Mouse (Mus musculus): Measurements from ENCODE around the gene Fam102a. TPM values are rescaled to one million over a fixed set of nuclear protein-coding genes. Genes with fewer than 3 reads are reported as not detected.

Gene Fam102a
- total RNA-seq, 1 experiment, result 11.6 TPM

GRCm38 (mm10) chr2:32607262-32607947 lies 72.3 kb downstream of the Fam102a start:
- DNase-seq (ENCODE audit: low read depth, low spot score), result no peak
- Histone ChIP-seq H3K27ac (ENCODE audit: insufficient read depth, low read depth, low read length, poor library complexity, severe bottlenecking) (no peak overlapping the region), H3K9me3 (ENCODE audit: control insufficient read depth, insufficient read depth, low read depth, low read length) (no peaks in the 10 kb centered on the region), H3K36me3 (ENCODE audit: control insufficient read depth, insufficient read depth, low read length, poor library complexity, severe bottlenecking) (no peaks in the 10 kb centered on the region), H3K9ac (ENCODE audit: insufficient read depth, low read depth, low read length, poor library complexity, severe bottlenecking) (peak overlapping the region; percentile 82), H3K4me3 (ENCODE audit: insufficient read depth in 1 of 2, low read depth in 1 of 2, low read length in 2 of 2, poor library complexity in 1 of 2, severe bottlenecking in 1 of 2) (peak overlapping the region; percentile 84 to 95), H3K4me1 (ENCODE audit: control insufficient read depth in 2 of 2, insufficient read depth in 2 of 2, low read length in 2 of 2, poor library complexity in 1 of 2) (peaks cover 4 to 23% of the 10 kb centered on the region in 2 experiments; a peak in 3 of 4 replicates)
- no peak for TF ChIP-seq ZC3H11A (IDR thresholded peaks at IDR 0.05; ENCODE audit: borderline replicate concordance, low read depth, low read length)
- no peak for TF ChIP-seq MAFK (IDR thresholded peaks at IDR 0.05; ENCODE audit: insufficient read depth, low read depth, low read length)
- TF ChIP-seq ZNF384 (IDR thresholded peaks at IDR 0.05; ENCODE audit: low read depth, low read length), result no peak
- in situ Hi-C loops (cut with MboI; ENCODE audit: low sequenced_read_pairs in 2 of 2, unreplicated experiment in 2 of 2), result no loop called here

DNA sequence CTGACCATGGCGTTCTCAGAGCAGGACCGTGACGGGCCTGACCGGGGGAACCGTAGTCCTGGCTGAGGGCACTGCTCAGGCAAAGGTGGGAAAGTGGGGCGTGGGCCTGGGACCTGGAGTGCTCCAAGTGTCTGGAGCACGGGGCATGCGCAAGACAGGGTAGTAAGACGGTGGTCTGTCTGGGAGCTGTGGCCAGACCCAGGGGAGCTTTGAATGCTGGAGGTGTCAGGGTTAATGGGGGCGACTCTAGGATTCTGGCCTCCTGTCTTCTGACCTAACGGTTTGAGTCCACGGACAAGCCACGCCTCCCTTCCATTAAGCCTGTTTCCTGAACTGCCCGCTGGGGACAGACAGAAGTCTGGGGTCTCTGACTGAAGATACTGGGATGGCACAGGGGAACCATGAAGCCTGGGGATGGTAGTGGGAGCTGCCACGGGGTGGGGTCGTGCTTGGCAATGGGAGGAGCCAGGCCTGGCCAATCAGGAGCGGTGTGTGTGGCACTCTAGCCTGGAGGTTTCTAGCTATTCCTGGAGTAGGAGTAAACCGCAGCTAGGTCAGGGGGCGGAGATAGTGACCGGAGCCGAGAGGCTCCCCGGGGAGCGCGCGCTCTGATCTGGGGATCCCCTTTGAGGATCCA lies 73.1 kb downstream of the Fam102a start:
- Histone ChIP-seq H3K9ac (ENCODE audit: insufficient read depth, low read depth, low read length, poor library complexity, severe bottlenecking) (peak overlapping the region; percentile 31; the same call in 1 of the 2 replicates), H3K27ac (ENCODE audit: insufficient read depth, low read depth, low read length, poor library complexity, severe bottlenecking) (peak overlapping the region; percentile 0; the same call in 1 of the 2 replicates), H3K36me3 (ENCODE audit: control insufficient read depth, insufficient read depth, low read length, poor library complexity, severe bottlenecking) (peaks cover 5% of the 10 kb centered on the region; the same call in 1 of the 2 replicates), H3K4me1 (ENCODE audit: control insufficient read depth in 2 of 2, insufficient read depth in 2 of 2, low read length in 2 of 2, poor library complexity in 1 of 2) (peaks cover 4 to 22% of the 10 kb centered on the region in 2 experiments; a peak in 3 of 4 replicates), H3K9me3 (ENCODE audit: control insufficient read depth, insufficient read depth, low read depth, low read length) (no peaks in the 10 kb centered on the region), H3K4me3 (ENCODE audit: insufficient read depth in 1 of 2, low read depth in 1 of 2, low read length in 2 of 2, poor library complexity in 1 of 2, severe bottlenecking in 1 of 2) (peak overlapping the region; percentile 84 to 95)
- TF ChIP-seq HCFC1 (IDR thresholded peaks at IDR 0.05; ENCODE audit: borderline replicate concordance, insufficient read depth, low read length), result no peak
- no peak for TF ChIP-seq ZC3H11A (IDR thresholded peaks at IDR 0.05; ENCODE audit: borderline replicate concordance, low read depth, low read length)
- no peak for TF ChIP-seq MAFK (IDR thresholded peaks at IDR 0.05; ENCODE audit: insufficient read depth, low read depth, low read length)
- no peak for TF ChIP-seq CHD2 (IDR thresholded peaks at IDR 0.05; ENCODE audit: low read depth, low read length)
- TF ChIP-seq ZNF384 (IDR thresholded peaks at IDR 0.05; ENCODE audit: low read depth, low read length), result no peak
- in situ Hi-C loops (cut with MboI; ENCODE audit: low sequenced_read_pairs in 2 of 2, unreplicated experiment in 2 of 2), result no loop called here
- peak; percentile 57 for DNase-seq (ENCODE audit: low read depth, low spot score)

GRCm38 (mm10) chr2:32608778-32609435 lies 73.8 kb downstream of the Fam102a start:
- in situ Hi-C loops (cut with MboI; ENCODE audit: low sequenced_read_pairs in 2 of 2, unreplicated experiment in 2 of 2), result no loop called here
- Histone ChIP-seq H3K4me1 (ENCODE audit: control insufficient read depth in 2 of 2, insufficient read depth in 2 of 2, low read length in 2 of 2, poor library complexity in 1 of 2) (peaks cover 4 to 22% of the 10 kb centered on the region in 2 experiments; a peak in 3 of 4 replicates), H3K36me3 (ENCODE audit: control insufficient read depth, insufficient read depth, low read length, poor library complexity, severe bottlenecking) (peaks cover 6% of the 10 kb centered on the region; the same call in 1 of the 2 replicates), H3K27ac (ENCODE audit: insufficient read depth, low read depth, low read length, poor library complexity, severe bottlenecking) (peak overlapping the region; percentile 0; the same call in 1 of the 2 replicates), H3K4me3 (ENCODE audit: insufficient read depth in 1 of 2, low read depth in 1 of 2, low read length in 2 of 2, poor library complexity in 1 of 2, severe bottlenecking in 1 of 2) (peak overlapping the region; percentile 84 to 95), H3K9me3 (ENCODE audit: control insufficient read depth, insufficient read depth, low read depth, low read length) (no peaks in the 10 kb centered on the region), H3K9ac (ENCODE audit: insufficient read depth, low read depth, low read length, poor library complexity, severe bottlenecking) (peak overlapping the region; percentile 14; the same call in 1 of the 2 replicates)
- TF ChIP-seq MAFK (IDR thresholded peaks at IDR 0.05; ENCODE audit: insufficient read depth, low read depth, low read length) (no peak), ZNF384 (IDR thresholded peaks at IDR 0.05; ENCODE audit: low read depth, low read length) (no peak), CHD2 (IDR thresholded peaks at IDR 0.05; ENCODE audit: low read depth, low read length) (no peak), HCFC1 (IDR thresholded peaks at IDR 0.05; ENCODE audit: borderline replicate concordance, insufficient read depth, low read length) (no peak), ZC3H11A (IDR thresholded peaks at IDR 0.05; ENCODE audit: borderline replicate concordance, low read depth, low read length) (no peak)
- DNase-seq (ENCODE audit: low read depth, low spot score), result peak; percentile 37

- H3K9me3 ChIP-seq (ENCODE audit: control insufficient read depth, insufficient read depth, low read depth, low read length), result no peaks in the 10 kb centered on the region
- in situ Hi-C loops (cut with MboI; ENCODE audit: low sequenced_read_pairs in 2 of 2, unreplicated experiment in 2 of 2), result no loop called here
- H3K36me3 ChIP-seq (ENCODE audit: control insufficient read depth, insufficient read depth, low read length, poor library complexity, severe bottlenecking), result peaks cover 12% of the 10 kb centered on the region; the same call in 1 of the 2 replicates
- TF ChIP-seq MAFK (IDR thresholded peaks at IDR 0.05; ENCODE audit: insufficient read depth, low read depth, low read length) (no peak), CHD2 (IDR thresholded peaks at IDR 0.05; ENCODE audit: low read depth, low read length) (no peak), ZC3H11A (IDR thresholded peaks at IDR 0.05; ENCODE audit: borderline replicate concordance, low read depth, low read length) (no peak), ZNF384 (IDR thresholded peaks at IDR 0.05; ENCODE audit: low read depth, low read length) (no peak), HCFC1 (IDR thresholded peaks at IDR 0.05; ENCODE audit: borderline replicate concordance, insufficient read depth, low read length) (no peak)
- no peak overlapping the region for H3K9ac ChIP-seq (ENCODE audit: insufficient read depth, low read depth, low read length, poor library complexity, severe bottlenecking)
- DNase-seq (ENCODE audit: low read depth, low spot score), result peak; percentile 52
- peak overlapping the region; percentile 41 to 43; a peak in 3 of 4 replicates for H3K4me3 ChIP-seq (ENCODE audit: insufficient read depth in 1 of 2, low read depth in 1 of 2, low read length in 2 of 2, poor library complexity in 1 of 2, severe bottlenecking in 1 of 2)
- peaks cover 5 to 24% of the 10 kb centered on the region in 2 experiments; a peak in 3 of 4 replicates for H3K4me1 ChIP-seq (ENCODE audit: control insufficient read depth in 2 of 2, insufficient read depth in 2 of 2, low read length in 2 of 2, poor library complexity in 1 of 2)
- H3K27ac ChIP-seq (ENCODE audit: insufficient read depth, low read depth, low read length, poor library complexity, severe bottlenecking), result no peak overlapping the region
Observed at GRCm38 (mm10) chr2:32610610-32611229, 75.6 kb downstream of the Fam102a start.
